Mouse (Mus musculus) ES-E14 (cell line): ENCODE measurements around the gene Supt3. TPM values are rescaled to one million over a fixed set of nuclear protein-coding genes. Genes with fewer than 3 reads are reported as not detected.

Source experiments
- DNase-seq: peaks from one replicate; pipeline ENCODE4 v3.0.0-alpha.2; 2013; ENCODE audit warnings: low read depth, low spot score
- H3K27ac ChIP-seq: 2 replicates; pipeline ENCODE4 v1.5.1; 2012; ENCODE audit warnings: low read depth, mild to moderate bottlenecking, low read length, moderate library complexity, mixed read lengths; ENCODE audit not compliant: poor library complexity, insufficient read depth, severe bottlenecking
- H3K36me3 ChIP-seq: 2 replicates; pipeline ENCODE4 v1.6.1; 2012; ENCODE audit warnings: mild to moderate bottlenecking, low read length, moderate library complexity, mixed read lengths; ENCODE audit not compliant: control insufficient read depth, poor library complexity, insufficient read depth, severe bottlenecking
- H3K4me1 ChIP-seq, 2 experiments: fragments of 150-350 bp in 1 of 2; sonication (generic) in 1 of 2; 2 replicates each; pipeline ENCODE4 v1.6.1; 2012; ENCODE audit warnings: low read length in 2 of 2, mild to moderate bottlenecking in 1 of 2, mixed read lengths in 1 of 2; ENCODE audit not compliant: control insufficient read depth in 2 of 2, insufficient read depth in 2 of 2, poor library complexity in 1 of 2
- H3K4me3 ChIP-seq, 2 experiments: fragments of 150-350 bp in 1 of 2; sonication (generic) in 1 of 2; 2 replicates each; pipeline ENCODE4 v1.5.1; 2012; ENCODE audit warnings: low read length in 2 of 2, low read depth in 1 of 2, mild to moderate bottlenecking in 1 of 2, mixed read lengths in 1 of 2; ENCODE audit not compliant: insufficient read depth in 1 of 2, poor library complexity in 1 of 2, severe bottlenecking in 1 of 2
- H3K9ac ChIP-seq: 2 replicates; pipeline ENCODE4 v1.6.1; 2012; ENCODE audit warnings: low read depth, mild to moderate bottlenecking, low read length, mixed read lengths; ENCODE audit not compliant: poor library complexity, insufficient read depth, severe bottlenecking
- H3K9me3 ChIP-seq: fragments of 150-350 bp; sonication (generic); 2 replicates; pipeline ENCODE4 v1.6.1; 2012; ENCODE audit warnings: low read depth, mild to moderate bottlenecking, low read length; ENCODE audit not compliant: control insufficient read depth, insufficient read depth
- CHD2 ChIP-seq: IDR thresholded peaks from 2 replicates; pipeline ENCODE4 v1.6.1; 2014; ENCODE audit warnings: mild to moderate bottlenecking, low read depth, low read length, inconsistent platforms
- HCFC1 ChIP-seq: IDR thresholded peaks from 2 replicates; pipeline ENCODE4 v1.6.1; 2012; ENCODE audit warnings: low read length, inconsistent platforms, borderline replicate concordance; ENCODE audit not compliant: insufficient read depth
- MAFK ChIP-seq: IDR thresholded peaks from 2 replicates; pipeline ENCODE4 v1.6.1; 2014; ENCODE audit warnings: mild to moderate bottlenecking, low read depth, low read length, inconsistent platforms; ENCODE audit not compliant: insufficient read depth
- ZC3H11A ChIP-seq: IDR thresholded peaks from 2 replicates; pipeline ENCODE4 v1.6.1; 2012; ENCODE audit warnings: low read depth, mild to moderate bottlenecking, inconsistent platforms, low read length, borderline replicate concordance
- ZNF384 ChIP-seq: IDR thresholded peaks from 2 replicates; pipeline ENCODE4 v1.6.1; 2012; ENCODE audit warnings: low read depth, low read length, inconsistent platforms
- in situ Hi-C, 2 experiments: fragments of 600-800 bp; cut with MboI; formaldehyde crosslinking; loops; one replicate each; pipeline ENCODE4 v1.15.1; 2025; ENCODE audit warnings: low sequenced_read_pairs in 2 of 2, inconsistent platforms in 1 of 2; ENCODE audit not compliant: unreplicated experiment in 2 of 2
- total RNA-seq: library from RNA; depleted of rRNA; stranded (reverse); fragments of 300-350 nt; gene quantifications from 2 replicates; pipeline ENCODE4 v1.2.3, GENCODE M21; 2012

The Supt3 gene
- total RNA-seq, 1 experiment, result 4.9 TPM

GRCm38 (mm10) chr17:44766975-44767374, 10.0 kb upstream of the Supt3 start:
- Histone ChIP-seq H3K9me3 (no peaks in the 10 kb centered on the region), H3K4me1 (no peaks in the 10 kb centered on the region), H3K36me3 (no peaks in the 10 kb centered on the region), H3K9ac (no peak overlapping the region), H3K4me3 (no peak overlapping the region), H3K27ac (no peak overlapping the region)
- in situ Hi-C loops, result no loop called here
- no peak for TF ChIP-seq HCFC1
- TF ChIP-seq ZNF384, result no peak
- no peak for TF ChIP-seq MAFK
- TF ChIP-seq ZC3H11A, result no peak
- TF ChIP-seq CHD2, result no peak
- DNase-seq, result no peak

GRCm38 (mm10) chr17:44767375-44767774, 9.6 kb upstream of the Supt3 start:
- H3K4me1 ChIP-seq, result no peaks in the 10 kb centered on the region
- in situ Hi-C loops, result no loop called here
- H3K4me3 ChIP-seq, result no peak overlapping the region
- H3K36me3 ChIP-seq, result no peaks in the 10 kb centered on the region
- no peak for TF ChIP-seq ZNF384
- no peak for TF ChIP-seq CHD2
- no peak for TF ChIP-seq MAFK
- no peak for TF ChIP-seq ZC3H11A
- no peak for TF ChIP-seq HCFC1
- H3K27ac ChIP-seq, result no peak overlapping the region
- DNase-seq, result no peak
- H3K9ac ChIP-seq, result no peak overlapping the region
- no peaks in the 10 kb centered on the region for H3K9me3 ChIP-seq

GRCm38 (mm10) chr17:44768522-44768921, 8.4 kb upstream of the Supt3 start:
- Histone ChIP-seq H3K27ac (no peak overlapping the region), H3K9ac (no peak overlapping the region), H3K9me3 (no peaks in the 10 kb centered on the region), H3K36me3 (no peaks in the 10 kb centered on the region), H3K4me1 (no peaks in the 10 kb centered on the region), H3K4me3 (no peak overlapping the region)
- TF ChIP-seq ZNF384 (no peak), CHD2 (no peak), ZC3H11A (no peak), HCFC1 (no peak), MAFK (no peak)
- no peak for DNase-seq
- in situ Hi-C loops, result no loop called here

GRCm38 (mm10) chr17:44770871-44771270, 6.1 kb upstream of the Supt3 start:
- H3K27ac ChIP-seq, result no peak overlapping the region
- TF ChIP-seq HCFC1, result no peak
- no peak for TF ChIP-seq ZC3H11A
- TF ChIP-seq CHD2, result no peak
- TF ChIP-seq ZNF384, result no peak
- TF ChIP-seq MAFK, result no peak
- H3K9me3 ChIP-seq, result no peaks in the 10 kb centered on the region
- H3K4me1 ChIP-seq, result no peaks in the 10 kb centered on the region
- in situ Hi-C loops, result no loop called here
- no peak overlapping the region for H3K9ac ChIP-seq
- no peak overlapping the region for H3K4me3 ChIP-seq
- no peak for DNase-seq
- H3K36me3 ChIP-seq, result no peaks in the 10 kb centered on the region

DNA sequence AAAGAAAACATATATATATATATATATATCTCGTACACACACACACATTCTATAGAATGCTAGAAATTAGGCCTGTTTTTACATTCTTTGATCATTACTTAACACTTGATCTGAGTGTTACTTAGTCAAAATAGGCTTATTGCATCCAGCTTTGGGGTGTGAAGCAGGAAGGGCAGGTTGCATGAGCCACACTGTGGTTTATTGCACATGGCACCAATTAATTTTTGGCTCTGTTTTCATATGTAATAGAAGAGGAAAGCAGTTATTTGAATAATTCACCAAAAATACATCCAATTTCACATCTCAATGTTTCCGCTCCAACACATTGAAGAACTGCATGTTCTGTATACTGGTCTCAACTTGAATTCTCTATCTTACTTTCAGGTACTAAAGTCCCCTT, 4.4 kb upstream of the Supt3 start:
- DNase-seq, result no peak
- TF ChIP-seq CHD2, result no peak
- no peak for TF ChIP-seq ZC3H11A
- TF ChIP-seq MAFK, result no peak
- TF ChIP-seq ZNF384, result no peak
- no peak for TF ChIP-seq HCFC1

More for the DNA sequence above, 4.4 kb upstream of the Supt3 start:
- Histone ChIP-seq H3K4me3 (no peak overlapping the region), H3K36me3 (no peaks in the 10 kb centered on the region), H3K27ac (no peak overlapping the region), H3K9ac (no peak overlapping the region), H3K4me1 (no peaks in the 10 kb centered on the region; a peak in 1 of 4 replicates), H3K9me3 (no peaks in the 10 kb centered on the region)
- in situ Hi-C loops, result no loop called here
